In genomic region chr16:33605647-33606596, GRCm38 (mm10) we compare ENCODE assay signal across 11 mouse cellular contexts.
DNase-seq lines count a peak whose midpoint lies in the region; ATAC-seq and TF ChIP-seq lines count a peak whose summit lies in the region.
"Had no signal": no experiment of that assay in that cellular context is flagged by ENCODE, and none has a peak within 500 bp of the region (broad histone marks: within the 10 kb centered on the region; RNA-seq: fewer than 3 reads in every experiment).

No protein-coding gene starts in this region.

- TF ChIP-seq CTCF in CH12.LX (conservative IDR thresholded peaks at IDR 0.05 in 1 of 2, IDR thresholded peaks at IDR 0.05 in 1 of 2; ENCODE audit: low read depth in 2 of 2, low read length in 2 of 2), result no peak

- peak overlapping the region; percentile 44 for H3K4me2 ChIP-seq in CH12.LX (ENCODE audit: insufficient read depth, low read depth, poor library complexity, severe bottlenecking)
- 0 out of 2 replicates have a peak overlapping the region, but pooled peaks have one; percentile 7 for H3K4me2 ChIP-seq in forebrain, embryonic 13.5 days
- peak overlapping the region; percentile 1; the same call in 1 of the 2 replicates for H3K4me2 ChIP-seq in midbrain, embryonic 13.5 days (replicated peaks)

- H3K4me3 ChIP-seq in CH12.LX (replicated peaks in 1 of 3; ENCODE audit: low read depth in 2 of 3, low read length in 2 of 3, poor library complexity in 1 of 3), result no peak overlapping the region
- no peak overlapping the region for H3K4me3 ChIP-seq in forebrain, embryonic 13.5 days
- H3K4me3 ChIP-seq in midbrain, embryonic 13.5 days (replicated peaks), result no peak overlapping the region
- H3K4me3 ChIP-seq: myocyte had no signal

- peak; percentile 93 for ATAC-seq in forebrain, embryonic 13.5 days
- ATAC-seq in midbrain, embryonic 13.5 days, result peak; percentile 94

- TF ChIP-seq RAD21 in CH12.LX (IDR thresholded peaks at IDR 0.05; ENCODE audit: low read depth, low read length), result no peak; the same call in 1 of the 2 replicates

- H3K79me2 ChIP-seq in CH12.LX (replicated peaks; ENCODE audit: control insufficient read depth, extremely low read depth, insufficient read depth, poor library complexity, severe bottlenecking), result no peaks in the 10 kb centered on the region

- H3K9me3 ChIP-seq in CH12.LX (replicated peaks; ENCODE audit: low read length), result peaks cover 21% of the 10 kb centered on the region
- 0 out of 2 replicates have a peak, but pooled peaks cover 5% of the 10 kb centered on the region for H3K9me3 ChIP-seq in forebrain, embryonic 13.5 days (replicated peaks)
- H3K9me3 ChIP-seq in midbrain, embryonic 13.5 days, result no peaks in the 10 kb centered on the region

- peaks cover 12 to 62% of the 10 kb centered on the region in 2 experiments for H3K36me3 ChIP-seq in CH12.LX (replicated peaks in 1 of 2; ENCODE audit: control insufficient read depth in 1 of 2, insufficient read depth in 1 of 2, low read length in 1 of 2)
- H3K36me3 ChIP-seq in forebrain, embryonic 13.5 days (ENCODE audit: poor library complexity, severe bottlenecking), result no peaks in the 10 kb centered on the region
- H3K36me3 ChIP-seq in midbrain, embryonic 13.5 days, result no peaks in the 10 kb centered on the region

- H3K9ac ChIP-seq in CH12.LX (ENCODE audit: insufficient read depth, low read depth), result peak overlapping the region; percentile 47
- no peak overlapping the region for H3K9ac ChIP-seq in forebrain, embryonic 13.5 days
- H3K9ac ChIP-seq in midbrain, embryonic 13.5 days (replicated peaks), result no peak overlapping the region

- in situ Hi-C loops in CH12.LX (cut with MboI; ENCODE audit: low pct_ligation_motif_present, low pct_unique_long_range_greater_than_20kb, low sequenced_read_pairs), result loop anchor here (5.0 kb wide), 1 partner anchor 66 kb away; no protein-coding TSS in a partner anchor

- TF ChIP-seq POLR2A in CH12.LX (IDR thresholded peaks at IDR 0.05; ENCODE audit: low read depth, low read length), result peak; percentile 28; the same call in 1 of the 2 replicates

- H3K27me3 ChIP-seq in CH12.LX (replicated peaks), result no peaks in the 10 kb centered on the region
- no peaks in the 10 kb centered on the region for H3K27me3 ChIP-seq in forebrain, embryonic 13.5 days
- no peaks in the 10 kb centered on the region for H3K27me3 ChIP-seq in midbrain, embryonic 13.5 days

- H3K4me1 ChIP-seq in CH12.LX (ENCODE audit: control insufficient read depth in 1 of 2, insufficient read depth in 2 of 2), result peaks cover 36 to 60% of the 10 kb centered on the region in 2 experiments
- peaks cover 37% of the 10 kb centered on the region for H3K4me1 ChIP-seq in forebrain, embryonic 13.5 days
- peaks cover 41% of the 10 kb centered on the region for H3K4me1 ChIP-seq in midbrain, embryonic 13.5 days (replicated peaks)

- H3K27ac ChIP-seq in CH12.LX (ENCODE audit: insufficient read depth, low read depth), result peak overlapping the region; percentile 93
- H3K27ac ChIP-seq in forebrain, embryonic 13.5 days, result peak overlapping the region; percentile 92
- H3K27ac ChIP-seq in midbrain, embryonic 13.5 days, result peak overlapping the region; percentile 91

- 6% methylated on average over 9 of the region's 9 CpGs for WGBS in forebrain, embryonic 13.5 days
- WGBS in midbrain, embryonic 13.5 days, result 7% methylated on average over 9 of the region's 9 CpGs

- dilution Hi-C loops in CH12.LX (cut with MboI; ENCODE audit: extremely low pct_ligation_motif_present, extremely low pct_unique_long_range_greater_than_20kb, low sequenced_read_pairs), result no loop called here

- peak; percentile 8 for DNase-seq in A20 (ENCODE audit: low read depth, low spot score)
- DNase-seq in CH12.LX (ENCODE audit: extremely low read depth), result peak; percentile 88
- DNase-seq in frontal cortex, postnatal 10 days (ENCODE audit: low spot score in 2 of 2), result no peak
- DNase-seq in urinary bladder, postnatal 14 days (ENCODE audit: low spot score), result no peak
- DNase-seq in kidney, adult 9 months, result no peak
- DNase-seq: adrenal gland, postnatal 10 days; lung, adult 18-20 months; spleen, adult 18-20 months had no signal

- TF ChIP-seq EP300 in CH12.LX (IDR thresholded peaks at IDR 0.05; ENCODE audit: low read length), result peak; percentile 72

TF ChIP-seq in CH12.LX, 34 proteins besides CTCF, POLR2A, EP300 and RAD21:
- TF ChIP-seq CHD1 (IDR thresholded peaks at IDR 0.05; ENCODE audit: low read depth, low read length) (0 out of 2 replicates have a peak, but pooled peaks have one; percentile 80), NRF1 (IDR thresholded peaks at IDR 0.05; ENCODE audit: low read depth, low read length) (peak; percentile 13; the same call in 1 of the 2 replicates), USF2 (conservative IDR thresholded peaks at IDR 0.05; ENCODE audit: low read depth, low read length) (no peak), IRF4 (IDR thresholded peaks at IDR 0.05; ENCODE audit: low read depth, low read length) (peak; percentile 73), E2F4 (IDR thresholded peaks at IDR 0.05; ENCODE audit: insufficient replicate concordance, low read depth, low read length) (peak; percentile 12; the same call in 1 of the 2 replicates), RCOR1 (conservative IDR thresholded peaks at IDR 0.05; ENCODE audit: low read depth, low read length) (peak; percentile 78), GABPA (IDR thresholded peaks at IDR 0.05; ENCODE audit: insufficient replicate concordance, low read depth, low read length) (no peak), ELF1 (IDR thresholded peaks at IDR 0.05; ENCODE audit: low read depth, low read length) (no peak; the same call in 1 of the 2 replicates), BHLHE40 (IDR thresholded peaks at IDR 0.05; ENCODE audit: low read depth, low read length) (peak; percentile 78), MAX (IDR thresholded peaks at IDR 0.05; ENCODE audit: low read length) (peak; percentile 59; the same call in 1 of the 2 replicates), MAFK (IDR thresholded peaks at IDR 0.05; ENCODE audit: insufficient replicate concordance, low read length) (peak; percentile 58; the same call in 1 of the 2 replicates), ETS1 (conservative IDR thresholded peaks at IDR 0.05; ENCODE audit: low read depth, low read length) (peak; percentile 91), CHD2 (IDR thresholded peaks at IDR 0.05; ENCODE audit: low read length) (peak; percentile 66), NELFE (IDR thresholded peaks at IDR 0.05; ENCODE audit: low read depth, low read length) (peak; percentile 63), MYC (IDR thresholded peaks at IDR 0.05; ENCODE audit: low read depth, low read length) (no peak), ZMIZ1 (IDR thresholded peaks at IDR 0.05; ENCODE audit: low read depth, low read length) (peak; percentile 65; the same call in 1 of the 2 replicates), POLR2AphosphoS2 (IDR thresholded peaks at IDR 0.05; ENCODE audit: low read depth, low read length) (peak; percentile 52; the same call in 1 of the 2 replicates), MEF2A (IDR thresholded peaks at IDR 0.05; ENCODE audit: borderline replicate concordance, low read depth, low read length) (peak; percentile 85), SIN3A (IDR thresholded peaks at IDR 0.05; ENCODE audit: low read length) (no peak; the same call in 1 of the 2 replicates), ZNF384 (IDR thresholded peaks at IDR 0.05; ENCODE audit: low read depth, low read length) (no peak), MXI1 (IDR thresholded peaks at IDR 0.05; ENCODE audit: low read depth, low read length) (peak; percentile 16), SMC3 (IDR thresholded peaks at IDR 0.05; ENCODE audit: low read depth, low read length) (peak; percentile 9; the same call in 1 of the 2 replicates), JUN (IDR thresholded peaks at IDR 0.05; ENCODE audit: insufficient read depth, low read depth, low read length) (0 out of 2 replicates have a peak, but pooled peaks have one; percentile 4), UBTF (IDR thresholded peaks at IDR 0.05; ENCODE audit: low read depth, low read length) (0 out of 2 replicates have a peak, but pooled peaks have one; percentile 50), MAZ (IDR thresholded peaks at IDR 0.05; ENCODE audit: low read depth, low read length) (peak; percentile 77; the same call in 1 of the 2 replicates), TBP (conservative IDR thresholded peaks at IDR 0.05; ENCODE audit: low read depth, low read length) (peak; percentile 60), ZKSCAN1 (IDR thresholded peaks at IDR 0.05; ENCODE audit: borderline replicate concordance, low read depth, low read length) (no peak), PAX5 (IDR thresholded peaks at IDR 0.05; ENCODE audit: low read length) (no peak), TCF12 (IDR thresholded peaks at IDR 0.05; ENCODE audit: low read depth, low read length) (peak; percentile 93)

Comparison
In these comparisons a context has a peak if more than half of its experiments do, and no peak if none do; other contexts are left out.
1. DNase-seq: peak in A20 (single experiment) and CH12.LX (single experiment); none in frontal cortex, postnatal 10 days (0 of 2), urinary bladder, postnatal 14 days (single experiment) and kidney, adult 9 months (single experiment).
2. Peak in every context shown above with its lines, with median percentiles within 50 percentile points of each other: H3K27ac ChIP-seq and H3K4me2 ChIP-seq.